Mouse (Mus musculus): Measurements from ENCODE around the gene P3h3. TPM values are rescaled to one million over a fixed set of nuclear protein-coding genes. Genes with fewer than 3 reads are reported as not detected.

The P3h3 gene
- polyA plus RNA-seq, 1 experiment from 2014 or later, result 4.5 TPM

- WGBS, result 96% methylated on average over 11 of the region's 11 CpGs
- Histone ChIP-seq H3K4me2 (replicated peaks; ENCODE audit: low read depth) (no peak overlapping the region), H3K9ac (ENCODE audit: low read depth, low read length) (no peak overlapping the region), H3K9me3 (ENCODE audit: control insufficient read depth) (no peaks in the 10 kb centered on the region), H3K27ac (ENCODE audit: low read depth, low read length) (peak overlapping the region; percentile 28; the same call in 1 of the 2 replicates), H3K4me3 (ENCODE audit: low read depth, low read length) (no peak overlapping the region), H3K27me3 (replicated peaks; ENCODE audit: control insufficient read depth, insufficient read depth, low read length) (no peaks in the 10 kb centered on the region), H3K4me1 (replicated peaks; ENCODE audit: control insufficient read depth, insufficient read depth, low read length) (peaks cover 8% of the 10 kb centered on the region; the same call in 1 of the 2 replicates), H3K36me3 (ENCODE audit: control insufficient read depth, insufficient read depth) (peaks cover 64% of the 10 kb centered on the region)
- no peak for TF ChIP-seq CTCF (IDR thresholded peaks at IDR 0.05; ENCODE audit: low read depth)
- no peak for ATAC-seq
Measured at GRCm38 (mm10) chr6:124817125-124817524, 40.4 kb downstream of the P3h3 start.

GRCm38 (mm10) chr6:124816611-124817010 lies 40.9 kb downstream of the P3h3 start:
- no peak overlapping the region for H3K27ac ChIP-seq (ENCODE audit: low read depth, low read length)
- H3K9me3 ChIP-seq (ENCODE audit: control insufficient read depth), result no peaks in the 10 kb centered on the region
- ATAC-seq, result no peak
- WGBS, result 83% methylated on average over 4 of the region's 4 CpGs
- TF ChIP-seq CTCF (IDR thresholded peaks at IDR 0.05; ENCODE audit: low read depth), result no peak
- no peak overlapping the region for H3K9ac ChIP-seq (ENCODE audit: low read depth, low read length)
- H3K4me3 ChIP-seq (ENCODE audit: low read depth, low read length), result no peak overlapping the region
- no peak overlapping the region for H3K4me2 ChIP-seq (replicated peaks; ENCODE audit: low read depth)
- H3K4me1 ChIP-seq (replicated peaks; ENCODE audit: control insufficient read depth, insufficient read depth, low read length), result peaks cover 8% of the 10 kb centered on the region; the same call in 1 of the 2 replicates
- no peaks in the 10 kb centered on the region for H3K27me3 ChIP-seq (replicated peaks; ENCODE audit: control insufficient read depth, insufficient read depth, low read length)
- H3K36me3 ChIP-seq (ENCODE audit: control insufficient read depth, insufficient read depth), result peaks cover 63% of the 10 kb centered on the region

- H3K4me1 ChIP-seq (replicated peaks; ENCODE audit: control insufficient read depth, insufficient read depth, low read length), result peaks cover 9% of the 10 kb centered on the region; the same call in 1 of the 2 replicates
- TF ChIP-seq CTCF (IDR thresholded peaks at IDR 0.05; ENCODE audit: low read depth), result no peak
- peak overlapping the region; percentile 70 for H3K4me2 ChIP-seq (replicated peaks; ENCODE audit: low read depth)
- no peaks in the 10 kb centered on the region for H3K27me3 ChIP-seq (replicated peaks; ENCODE audit: control insufficient read depth, insufficient read depth, low read length)
- no peak overlapping the region for H3K27ac ChIP-seq (ENCODE audit: low read depth, low read length)
- ATAC-seq, result no peak; the same call in 1 of the 2 replicates
- peaks cover 64% of the 10 kb centered on the region for H3K36me3 ChIP-seq (ENCODE audit: control insufficient read depth, insufficient read depth)
- WGBS, result 57% methylated on average over 9 of the region's 9 CpGs
- H3K9me3 ChIP-seq (ENCODE audit: control insufficient read depth), result no peaks in the 10 kb centered on the region
- no peak overlapping the region for H3K4me3 ChIP-seq (ENCODE audit: low read depth, low read length)
- H3K9ac ChIP-seq (ENCODE audit: low read depth, low read length), result no peak overlapping the region
Measured at GRCm38 (mm10) chr6:124814858-124815774, 42.4 kb downstream of the P3h3 start.

- Histone ChIP-seq H3K9ac (ENCODE audit: low read depth, low read length) (no peak overlapping the region), H3K27ac (ENCODE audit: low read depth, low read length) (0 out of 2 replicates have a peak overlapping the region, but pooled peaks have one; percentile 15), H3K4me1 (replicated peaks; ENCODE audit: control insufficient read depth, insufficient read depth, low read length) (peaks cover 13% of the 10 kb centered on the region; the same call in 1 of the 2 replicates), H3K27me3 (replicated peaks; ENCODE audit: control insufficient read depth, insufficient read depth, low read length) (no peaks in the 10 kb centered on the region), H3K4me3 (ENCODE audit: low read depth, low read length) (peak overlapping the region; percentile 59), H3K36me3 (ENCODE audit: control insufficient read depth, insufficient read depth) (peaks cover 62% of the 10 kb centered on the region), H3K4me2 (replicated peaks; ENCODE audit: low read depth) (peak overlapping the region; percentile 70), H3K9me3 (ENCODE audit: control insufficient read depth) (no peaks in the 10 kb centered on the region)
- 39% methylated on average over 8 of the region's 8 CpGs for WGBS
- ATAC-seq, result peak; percentile 17; the same call in 1 of the 2 replicates
- no peak for TF ChIP-seq CTCF (IDR thresholded peaks at IDR 0.05; ENCODE audit: low read depth)
Measured at GRCm38 (mm10) chr6:124814448-124814847, 43.1 kb downstream of the P3h3 start.

GRCm38 (mm10) chr6:124813933-124814332 lies 43.6 kb downstream of the P3h3 start, which contains the start of gene Tpi1:
Gene Tpi1 (minus strand): TSS chr6:124814296.
- Histone ChIP-seq H3K4me3 (ENCODE audit: low read depth, low read length) (peak within 1 kb of the TSS; percentile 59), H3K36me3 (ENCODE audit: control insufficient read depth, insufficient read depth) (peaks cover 59% of the 10 kb centered on the region), H3K27ac (ENCODE audit: low read depth, low read length) (peak within 1 kb of the TSS; percentile 88), H3K4me2 (replicated peaks; ENCODE audit: low read depth) (peak within 1 kb of the TSS; percentile 70), H3K4me1 (replicated peaks; ENCODE audit: control insufficient read depth, insufficient read depth, low read length) (peaks cover 13% of the 10 kb centered on the region; the same call in 1 of the 2 replicates), H3K9me3 (ENCODE audit: control insufficient read depth) (no peaks in the 10 kb centered on the region), H3K9ac (ENCODE audit: low read depth, low read length) (peak within 1 kb of the TSS; percentile 68), H3K27me3 (replicated peaks; ENCODE audit: control insufficient read depth, insufficient read depth, low read length) (no peaks in the 10 kb centered on the region)
- under 1% methylated on average over 22 of the region's 22 CpGs for WGBS
- peak; percentile 84 for ATAC-seq
- no peak; the same call in 1 of the 2 replicates for TF ChIP-seq CTCF (IDR thresholded peaks at IDR 0.05; ENCODE audit: low read depth)

- WGBS, result under 1% methylated on average over 18 of the region's 18 CpGs
- Histone ChIP-seq H3K4me3 (ENCODE audit: low read depth, low read length) (peak overlapping the region; percentile 59), H3K27ac (ENCODE audit: low read depth, low read length) (peak overlapping the region; percentile 88), H3K27me3 (replicated peaks; ENCODE audit: control insufficient read depth, insufficient read depth, low read length) (no peaks in the 10 kb centered on the region), H3K9me3 (ENCODE audit: control insufficient read depth) (no peaks in the 10 kb centered on the region), H3K36me3 (ENCODE audit: control insufficient read depth, insufficient read depth) (peaks cover 57% of the 10 kb centered on the region), H3K9ac (ENCODE audit: low read depth, low read length) (peak overlapping the region; percentile 68), H3K4me2 (replicated peaks; ENCODE audit: low read depth) (peak overlapping the region; percentile 70), H3K4me1 (replicated peaks; ENCODE audit: control insufficient read depth, insufficient read depth, low read length) (peaks cover 13% of the 10 kb centered on the region; the same call in 1 of the 2 replicates)
- TF ChIP-seq CTCF (IDR thresholded peaks at IDR 0.05; ENCODE audit: low read depth), result no peak
- peak; percentile 48 for ATAC-seq
Measured at GRCm38 (mm10) chr6:124813496-124813895, 44.1 kb downstream of the P3h3 start.

Measured in intestine, postnatal 0 days (tissue).